Mouse (Mus musculus): ENCODE measurements at regions not wholly inside any gene's neighbourhood (a gene's known extent, or its start where the extent isn't known, plus 50 kb on each side); places are given as distances from the start of the nearest gene placed in this dataset.

- Histone ChIP-seq H3K27ac (ENCODE audit: insufficient read depth, low read depth, low read length) (no peak overlapping the region), H3K4me1 (ENCODE audit: control insufficient read depth, insufficient read depth, low read length) (no peaks in the 10 kb centered on the region), H3K4me3 (ENCODE audit: insufficient read depth, low read length) (no peak overlapping the region)
- TF ChIP-seq CTCF (IDR thresholded peaks at IDR 0.05; ENCODE audit: low read depth, low read length) (no peak), POLR2A (IDR thresholded peaks at IDR 0.05; ENCODE audit: borderline replicate concordance, low read depth, low read length) (no peak)
Measured at GRCm38 (mm10) chr6:121560852-121561251, 74.3 kb upstream of the A2m start.

- no peak overlapping the region for H3K4me3 ChIP-seq (ENCODE audit: insufficient read depth, low read length)
- no peak overlapping the region for H3K27ac ChIP-seq (ENCODE audit: insufficient read depth, low read depth, low read length)
- no peaks in the 10 kb centered on the region for H3K4me1 ChIP-seq (ENCODE audit: control insufficient read depth, insufficient read depth, low read length)
- TF ChIP-seq CTCF (IDR thresholded peaks at IDR 0.05; ENCODE audit: low read depth, low read length), result no peak
- TF ChIP-seq POLR2A (IDR thresholded peaks at IDR 0.05; ENCODE audit: borderline replicate concordance, low read depth, low read length), result no peak
Measured at GRCm38 (mm10) chr6:121560393-121560793, 74.8 kb upstream of the A2m start.

- no peak overlapping the region for H3K27ac ChIP-seq (ENCODE audit: insufficient read depth, low read depth, low read length)
- H3K4me3 ChIP-seq (ENCODE audit: insufficient read depth, low read length), result no peak overlapping the region
- TF ChIP-seq CTCF (IDR thresholded peaks at IDR 0.05; ENCODE audit: low read depth, low read length), result no peak
- H3K4me1 ChIP-seq (ENCODE audit: control insufficient read depth, insufficient read depth, low read length), result no peaks in the 10 kb centered on the region
Measured at GRCm38 (mm10) chr6:121556481-121556880, 78.7 kb upstream of the A2m start.

- no peaks in the 10 kb centered on the region for H3K4me1 ChIP-seq (ENCODE audit: control insufficient read depth, insufficient read depth, low read length)
Measured at GRCm38 (mm10) chr6:121553501-121554132, 80.1 kb upstream of the Iqsec3 start.

GRCm38 (mm10) chr6:121533521-121533920, 60.0 kb upstream of the Iqsec3 start:
- Histone ChIP-seq H3K27ac (ENCODE audit: insufficient read depth, low read depth, low read length) (no peak overlapping the region), H3K4me1 (ENCODE audit: control insufficient read depth, insufficient read depth, low read length) (no peaks in the 10 kb centered on the region), H3K4me3 (ENCODE audit: insufficient read depth, low read length) (no peak overlapping the region)
- TF ChIP-seq POLR2A (IDR thresholded peaks at IDR 0.05; ENCODE audit: borderline replicate concordance, low read depth, low read length) (no peak), CTCF (IDR thresholded peaks at IDR 0.05; ENCODE audit: low read depth, low read length) (no peak)

More at GRCm38 (mm10) chr6:121553501-121554132, 80.1 kb upstream of the Iqsec3 start:
- TF ChIP-seq POLR2A (IDR thresholded peaks at IDR 0.05; ENCODE audit: borderline replicate concordance, low read depth, low read length) (no peak), CTCF (IDR thresholded peaks at IDR 0.05; ENCODE audit: low read depth, low read length) (no peak)
- Histone ChIP-seq H3K27ac (ENCODE audit: insufficient read depth, low read depth, low read length) (no peak overlapping the region), H3K4me3 (ENCODE audit: insufficient read depth, low read length) (no peak overlapping the region)

GRCm38 (mm10) chr6:121532926-121533325, 59.4 kb upstream of the Iqsec3 start:
- H3K4me3 ChIP-seq (ENCODE audit: insufficient read depth, low read length), result no peak overlapping the region
- TF ChIP-seq POLR2A (IDR thresholded peaks at IDR 0.05; ENCODE audit: borderline replicate concordance, low read depth, low read length) (no peak), CTCF (IDR thresholded peaks at IDR 0.05; ENCODE audit: low read depth, low read length) (peak; percentile 89)
- H3K4me1 ChIP-seq (ENCODE audit: control insufficient read depth, insufficient read depth, low read length), result no peaks in the 10 kb centered on the region

GRCm38 (mm10) chr6:121531825-121532389, 58.4 kb upstream of the Iqsec3 start:
- no peak overlapping the region for H3K27ac ChIP-seq (ENCODE audit: insufficient read depth, low read depth, low read length)
- H3K4me1 ChIP-seq (ENCODE audit: control insufficient read depth, insufficient read depth, low read length), result no peaks in the 10 kb centered on the region
- TF ChIP-seq POLR2A (IDR thresholded peaks at IDR 0.05; ENCODE audit: borderline replicate concordance, low read depth, low read length), result no peak
- TF ChIP-seq CTCF (IDR thresholded peaks at IDR 0.05; ENCODE audit: low read depth, low read length), result no peak
- no peak overlapping the region for H3K4me3 ChIP-seq (ENCODE audit: insufficient read depth, low read length)

More at GRCm38 (mm10) chr6:121532926-121533325, 59.4 kb upstream of the Iqsec3 start:
- H3K27ac ChIP-seq (ENCODE audit: insufficient read depth, low read depth, low read length), result no peak overlapping the region

- no peak overlapping the region for H3K27ac ChIP-seq (ENCODE audit: insufficient read depth, low read depth, low read length)
- H3K4me1 ChIP-seq (ENCODE audit: control insufficient read depth, insufficient read depth, low read length), result no peaks in the 10 kb centered on the region
- TF ChIP-seq CTCF (IDR thresholded peaks at IDR 0.05; ENCODE audit: low read depth, low read length) (no peak), POLR2A (IDR thresholded peaks at IDR 0.05; ENCODE audit: borderline replicate concordance, low read depth, low read length) (no peak)
- H3K4me3 ChIP-seq (ENCODE audit: insufficient read depth, low read length), result no peak overlapping the region
Measured at GRCm38 (mm10) chr6:121527281-121527680, 53.8 kb upstream of the Iqsec3 start.

- TF ChIP-seq POLR2A (IDR thresholded peaks at IDR 0.05; ENCODE audit: borderline replicate concordance, low read depth, low read length) (no peak), CTCF (IDR thresholded peaks at IDR 0.05; ENCODE audit: low read depth, low read length) (no peak)
- Histone ChIP-seq H3K27ac (ENCODE audit: insufficient read depth, low read depth, low read length) (no peak overlapping the region), H3K4me3 (ENCODE audit: insufficient read depth, low read length) (no peak overlapping the region), H3K4me1 (ENCODE audit: control insufficient read depth, insufficient read depth, low read length) (no peaks in the 10 kb centered on the region)
Measured at GRCm38 (mm10) chr6:121526121-121526520, 52.6 kb upstream of the Iqsec3 start.

GRCm38 (mm10) chr6:121524613-121524970, 51.1 kb upstream of the Iqsec3 start:
- no peak for TF ChIP-seq CTCF (IDR thresholded peaks at IDR 0.05; ENCODE audit: low read depth, low read length)
- TF ChIP-seq POLR2A (IDR thresholded peaks at IDR 0.05; ENCODE audit: borderline replicate concordance, low read depth, low read length), result no peak
- Histone ChIP-seq H3K4me1 (ENCODE audit: control insufficient read depth, insufficient read depth, low read length) (no peaks in the 10 kb centered on the region), H3K4me3 (ENCODE audit: insufficient read depth, low read length) (no peak overlapping the region), H3K27ac (ENCODE audit: insufficient read depth, low read depth, low read length) (no peak overlapping the region)
